Mouse (Mus musculus) thymus, adult 18-20 months (tissue): ENCODE results near the gene Dctn2.

ENCODE experiments used
- DNase-seq, 2 experiments: peaks; one replicate each; pipeline ENCODE4 v3.0.0; 2022; ENCODE audit warnings: mixed read lengths in 2 of 2

The Dctn2 gene

GRCm38 (mm10) chr10:127318009-127318408, 51.8 kb downstream of the Dctn2 start:
- DNase-seq: no peak

GRCm38 (mm10) chr10:127319969-127320368, 53.8 kb downstream of the Dctn2 start:
- no peak for DNase-seq

- no peak for DNase-seq
These were observed 55.5 kb downstream of the Dctn2 start, which contains the start of gene Arhgap9 for GRCm38 (mm10) chr10:127321621-127322020. Gene Arhgap9, plus strand, starts transcription at chr10:127321964.

GRCm38 (mm10) chr10:127322178-127322577, 56.0 kb downstream of the Dctn2 start:
- no peak for DNase-seq

- no peak for DNase-seq
These were observed 56.5 kb downstream of the Dctn2 start for GRCm38 (mm10) chr10:127322669-127323068.

GRCm38 (mm10) chr10:127323131-127323855, 57.1 kb downstream of the Dctn2 start:
- DNase-seq: peak in 1 of 2 experiments; percentile 64

- DNase-seq: peak; percentile 64 to 82
These were observed 58.3 kb downstream of the Dctn2 start for GRCm38 (mm10) chr10:127324495-127324894.

- peak in 1 of 2 experiments; percentile 73 for DNase-seq
These were observed 59.4 kb downstream of the Dctn2 start for GRCm38 (mm10) chr10:127325454-127326016.

GRCm38 (mm10) chr10:127326017-127326801, 60.0 kb downstream of the Dctn2 start:
- DNase-seq: peak in 1 of 2 experiments; percentile 60

GRCm38 (mm10) chr10:127326828-127327227, 60.7 kb downstream of the Dctn2 start:
- DNase-seq: no peak

- DNase-seq: no peak
These were observed 61.4 kb downstream of the Dctn2 start for GRCm38 (mm10) chr10:127327461-127328145.

- no peak for DNase-seq
These were observed 64.0 kb downstream of the Dctn2 start for GRCm38 (mm10) chr10:127330212-127330611.
